Mouse (Mus musculus) bone marrow, adult 2 months (tissue): Measurements from ENCODE around the gene Cd59a. TPM values are rescaled to one million over a fixed set of nuclear protein-coding genes. Genes with fewer than 3 reads are reported as not detected.
"Not testable (repeated sequence)": the region's sequence is repeated elsewhere in the genome, so short reads cannot be mapped to it uniquely, and the experiment has no call there.

Experiments used
- H3K27ac ChIP-seq: fragments of 200-500 bp; 2 replicates; pipeline ENCODE4 v1.5.1; 2012; ENCODE audit warnings: low read depth, mild to moderate bottlenecking, control low read depth, inconsistent platforms, low read length; ENCODE audit not compliant: control insufficient read depth, poor library complexity, insufficient read depth
- H3K4me1 ChIP-seq: fragments of 200-500 bp; 2 replicates; pipeline ENCODE4 v1.6.1; 2011; ENCODE audit warnings: low read length; ENCODE audit not compliant: control insufficient read depth, insufficient read depth
- H3K4me3 ChIP-seq: fragments of 200-500 bp; replicated peaks from 2 replicates; pipeline ENCODE3; 2011; ENCODE audit warnings: mild to moderate bottlenecking, low read depth, low read length, control low read depth; ENCODE audit not compliant: control insufficient read depth
- CTCF ChIP-seq: fragments of 200-500 bp; IDR thresholded peaks from 2 replicates; pipeline ENCODE4 v1.5.1; 2011; ENCODE audit warnings: low read length, control low read depth; ENCODE audit not compliant: control insufficient read depth, insufficient read depth
- POLR2A ChIP-seq: fragments of 200-500 bp; IDR thresholded peaks from 2 replicates; pipeline ENCODE4 v1.6.1; 2011; ENCODE audit warnings: low read depth, mild to moderate bottlenecking, control low read depth, low read length, borderline replicate concordance; ENCODE audit not compliant: control insufficient read depth
- WGBS: fragments of 180-500 bp; shearing (Covaris S2); methylation state at CpG from one replicate; pipeline ENCODE4 v1.1.7; 2018; 5-methylcytosine and 5-hydroxymethylcytosine counted together
- polyA plus RNA-seq: library from polyadenylated mRNA; stranded (reverse); fragments of >200 nt; gene quantifications from 2 replicates; pipeline ENCODE4 v1.2.4, GENCODE M21; 2011; ENCODE audit warnings: low replicate concordance; ENCODE audit not compliant: missing spikeins, insufficient read depth, insufficient read length

Gene Cd59a
- 22.6 and 39.7 TPM in 2 replicates for polyA plus RNA-seq

DNA sequence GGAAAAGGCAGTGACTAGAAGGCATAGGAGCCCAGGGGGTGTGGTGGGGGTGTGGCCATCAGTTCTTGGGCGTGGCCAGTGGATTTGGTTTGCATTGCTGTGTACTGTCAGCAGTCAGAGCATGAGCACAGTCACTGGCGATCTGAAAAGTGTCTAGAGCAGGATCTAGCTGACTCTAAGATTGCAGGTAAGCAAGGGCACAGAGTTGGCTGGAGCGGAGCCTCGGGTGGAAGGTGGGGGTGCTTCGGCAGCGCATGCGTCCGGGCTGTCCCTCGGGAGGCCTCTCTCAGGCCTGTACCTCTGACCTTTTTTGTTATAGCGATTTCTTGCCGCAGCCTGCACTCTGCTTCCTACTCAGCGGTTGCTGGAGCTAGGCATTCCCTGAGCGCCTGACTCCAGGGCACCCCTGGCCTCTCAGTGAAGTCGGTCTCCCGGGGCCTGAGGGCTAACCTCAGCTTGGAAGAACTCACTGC is at the start of gene Cd59a:
Gene Cd59a, plus strand, starts transcription at position 61 of the 473 bp plus-strand sequence.
- H3K27ac ChIP-seq = peak within 1 kb of the TSS; percentile 83
- WGBS = 6% methylated on average over 15 of the region's 15 CpGs
- TF ChIP-seq POLR2A (no peak), CTCF (no peak)
- H3K4me1 ChIP-seq = no peaks in the 10 kb centered on the region
- peak within 1 kb of the TSS; percentile 71 for H3K4me3 ChIP-seq

DNA sequence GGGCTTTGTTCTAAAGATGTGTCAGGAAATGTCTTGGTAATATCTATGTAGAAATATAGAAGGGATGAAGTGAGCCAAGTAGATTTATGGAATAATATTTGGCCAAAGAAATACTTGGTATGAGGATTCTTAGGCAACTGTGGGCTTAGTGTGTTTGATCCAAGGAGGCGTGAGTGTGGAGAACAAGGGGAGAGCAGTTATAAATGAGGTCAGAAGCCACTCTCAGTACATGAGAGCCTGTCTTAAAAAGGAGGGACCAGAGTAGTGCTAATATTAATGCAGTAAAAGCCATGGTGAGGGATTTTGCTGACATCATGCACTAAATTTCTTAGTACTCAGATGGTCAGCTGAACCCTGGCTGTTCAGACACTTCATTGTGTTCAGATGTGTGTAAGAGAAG is 37.2 kb upstream of the Cd59a start:
- TF ChIP-seq POLR2A = no peak
- no peak for TF ChIP-seq CTCF
- Histone ChIP-seq H3K4me3 (no peak overlapping the region), H3K27ac (no peak overlapping the region), H3K4me1 (no peaks in the 10 kb centered on the region)
- WGBS = 92% methylated on average over 1 of the region's 1 CpGs

GRCm38 (mm10) chr2:104058954-104059353 is 36.6 kb upstream of the Cd59a start:
- Histone ChIP-seq H3K27ac (no peak overlapping the region), H3K4me1 (no peaks in the 10 kb centered on the region), H3K4me3 (no peak overlapping the region)
- no peak for TF ChIP-seq POLR2A
- TF ChIP-seq CTCF = no peak
- WGBS = 92% methylated on average over 4 of the region's 4 CpGs

- 93% methylated on average over 10 of the region's 10 CpGs for whole genome bisulfite sequencing
- H3K4me3 ChIP-seq = no peak overlapping the region
- no peak for TF ChIP-seq POLR2A
- TF ChIP-seq CTCF = no peak
- H3K27ac ChIP-seq = no peak overlapping the region
- H3K4me1 ChIP-seq = no peaks in the 10 kb centered on the region
Observed at GRCm38 (mm10) chr2:104059786-104060185, 35.8 kb upstream of the Cd59a start.

GRCm38 (mm10) chr2:104060996-104061395 is 34.6 kb upstream of the Cd59a start:
- Histone ChIP-seq H3K27ac (no peak overlapping the region), H3K4me1 (no peaks in the 10 kb centered on the region), H3K4me3 (no peak overlapping the region)
- TF ChIP-seq CTCF = no peak
- TF ChIP-seq POLR2A = no peak
- WGBS = 95% methylated on average over 6 of the region's 6 CpGs

DNA sequence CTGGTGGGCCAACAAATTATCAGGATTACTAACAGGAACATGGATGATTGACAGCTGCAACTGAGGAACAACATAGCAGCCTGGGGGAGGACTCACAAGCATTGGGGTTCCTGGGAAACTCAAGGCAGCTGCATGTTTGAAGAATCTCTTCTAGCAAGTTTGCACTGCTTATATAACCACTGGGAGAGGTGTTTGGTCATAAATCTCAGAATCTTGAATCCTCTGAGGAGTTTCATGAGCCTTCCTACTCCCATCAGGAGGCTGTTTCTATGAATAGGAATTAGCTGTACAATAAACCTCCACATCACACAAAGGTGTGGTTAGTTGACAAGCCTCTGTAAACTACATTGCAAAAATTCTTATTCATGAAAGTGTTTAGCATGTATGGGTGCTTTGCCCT is 32.9 kb upstream of the Cd59a start:
- no peak for TF ChIP-seq CTCF
- TF ChIP-seq POLR2A = no peak
- no peak overlapping the region for H3K4me3 ChIP-seq
- no peak overlapping the region for H3K27ac ChIP-seq
- H3K4me1 ChIP-seq = no peaks in the 10 kb centered on the region

GRCm38 (mm10) chr2:104064152-104064551 is 31.4 kb upstream of the Cd59a start:
- Histone ChIP-seq H3K4me3 (no peak overlapping the region), H3K4me1 (no peaks in the 10 kb centered on the region), H3K27ac (no peak overlapping the region)
- TF ChIP-seq POLR2A (no peak), CTCF (no peak)
- 78% methylated on average over 2 of the region's 2 CpGs for WGBS

DNA sequence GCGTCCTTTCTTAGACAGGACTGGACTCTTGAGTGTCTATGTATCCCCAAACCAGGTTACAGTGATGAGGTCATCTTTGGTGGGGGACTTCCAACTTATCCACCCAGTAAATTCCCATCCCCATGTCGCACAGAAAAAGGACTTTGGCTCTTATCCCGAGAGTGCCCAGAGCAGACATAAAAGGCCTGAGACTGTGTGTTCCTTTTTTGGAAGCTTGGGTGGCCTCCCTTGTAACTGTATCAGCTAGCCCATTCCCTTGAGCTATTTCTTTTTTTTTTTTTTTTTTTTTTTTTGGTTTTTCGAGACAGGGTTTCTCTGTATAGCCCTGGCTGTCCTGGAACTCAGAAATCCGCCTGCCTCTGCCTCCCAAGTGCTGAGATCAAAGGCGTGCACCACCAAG is 30.1 kb upstream of the Cd59a start, which contains the start of gene Gm10912:
Gene Gm10912, plus strand, starts transcription at position 301 of the 400 bp plus-strand sequence.
- H3K27ac ChIP-seq, H3K4me1 ChIP-seq, H3K4me3 ChIP-seq: not testable (repeated sequence)
- 77% methylated on average over 6 of the region's 6 CpGs for WGBS

- not testable (repeated sequence) for H3K27ac ChIP-seq, H3K4me1 ChIP-seq, H3K4me3 ChIP-seq
- WGBS = 16% methylated on average over 7 of the region's 7 CpGs
Observed at GRCm38 (mm10) chr2:104068450-104068849, 27.2 kb upstream of the Cd59a start, which contains the start of gene Gm10799. TSS of gene Gm10799 (minus strand) at chr2:104068550.
